Mouse (Mus musculus) liver (tissue): ENCODE data around the gene Rpusd2.
"Not testable (repeated sequence)": the region's sequence is repeated elsewhere in the genome, so short reads cannot be mapped to it uniquely, and the experiment has no call there.

Source experiments
- DNase-seq: peaks from one replicate; pipeline ENCODE4 v3.0.0-alpha.2; 2020; ENCODE audit warnings: mixed read lengths

Gene Rpusd2

DNA sequence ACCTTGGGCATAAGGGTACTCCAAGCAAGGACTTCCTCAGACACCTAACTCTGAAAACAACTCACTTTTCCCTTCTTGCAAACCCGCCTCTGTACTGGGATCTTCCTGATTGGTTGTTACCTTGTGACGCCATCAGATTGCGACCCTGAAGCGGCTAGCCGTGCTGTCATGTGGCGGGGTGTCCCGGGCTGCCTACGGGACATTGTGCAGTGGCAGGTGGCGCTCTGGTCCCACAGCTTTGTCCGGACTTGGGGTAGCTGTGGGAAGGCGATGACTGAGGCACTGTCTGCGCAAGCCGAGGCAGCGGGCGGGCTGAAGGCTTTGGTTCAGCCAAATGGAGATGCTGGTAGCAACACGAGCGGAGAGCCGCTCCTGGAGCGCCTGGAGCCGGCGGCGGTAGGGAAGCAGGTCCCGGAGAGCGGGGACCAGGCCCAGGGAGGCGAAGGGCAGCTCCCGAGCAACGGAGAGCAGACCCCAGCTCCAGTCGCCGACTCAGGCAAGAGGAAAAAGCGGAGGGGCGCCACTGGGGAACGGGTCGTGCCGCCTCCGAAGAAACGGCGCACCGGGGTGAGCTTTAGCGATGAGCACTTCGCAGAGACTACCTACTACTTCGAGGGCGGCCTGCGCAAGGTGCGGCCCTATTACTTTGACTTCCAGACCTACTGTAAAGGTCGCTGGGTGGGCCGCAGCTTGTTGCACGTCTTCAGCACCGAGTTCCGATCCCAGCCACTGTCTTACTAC lies at the start of gene Rpusd2:
Rpusd2 (plus strand) TSS at position 135 of the 741 bp plus-strand sequence.
- DNase-seq, result peak; percentile 94

DNA sequence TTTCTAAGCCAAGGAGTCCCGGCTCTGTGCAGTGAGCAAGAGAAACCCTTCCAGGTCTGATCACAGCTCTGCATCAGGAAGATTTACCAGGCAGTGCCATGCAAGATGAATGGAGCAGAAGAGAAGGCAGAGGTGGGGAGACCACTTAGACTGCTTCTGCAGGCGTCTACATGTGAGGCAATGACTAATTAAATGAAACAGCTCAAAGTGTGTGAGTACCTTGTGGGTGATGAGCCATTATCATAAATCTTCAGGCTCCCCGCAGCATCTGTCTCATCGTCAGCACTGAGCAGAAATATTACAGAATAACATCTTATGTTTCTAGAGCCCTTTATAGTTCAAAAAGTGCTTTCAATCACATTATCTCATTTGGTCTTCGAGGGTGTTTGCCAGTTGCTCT lies 39.1 kb upstream of the Rpusd2 start:
- DNase-seq, result no peak

GRCm38 (mm10) chr2:118995919-118996797 lies 38.4 kb upstream of the Rpusd2 start:
- no peak for DNase-seq

- DNase-seq, result no peak
Measured at GRCm38 (mm10) chr2:118996798-118997105, 37.8 kb upstream of the Rpusd2 start.

- no peak for DNase-seq
Measured at GRCm38 (mm10) chr2:118998115-118998866, 36.3 kb upstream of the Rpusd2 start.

- no peak for DNase-seq
Measured at GRCm38 (mm10) chr2:118999025-118999639, 35.5 kb upstream of the Rpusd2 start.

- no peak for DNase-seq
Measured at GRCm38 (mm10) chr2:119006886-119007285, 27.7 kb upstream of the Rpusd2 start.

GRCm38 (mm10) chr2:119009376-119009775 lies 25.2 kb upstream of the Rpusd2 start:
- DNase-seq, result no peak

- DNase-seq, result no peak
Measured at GRCm38 (mm10) chr2:119014989-119015388, 19.6 kb upstream of the Rpusd2 start.

DNA sequence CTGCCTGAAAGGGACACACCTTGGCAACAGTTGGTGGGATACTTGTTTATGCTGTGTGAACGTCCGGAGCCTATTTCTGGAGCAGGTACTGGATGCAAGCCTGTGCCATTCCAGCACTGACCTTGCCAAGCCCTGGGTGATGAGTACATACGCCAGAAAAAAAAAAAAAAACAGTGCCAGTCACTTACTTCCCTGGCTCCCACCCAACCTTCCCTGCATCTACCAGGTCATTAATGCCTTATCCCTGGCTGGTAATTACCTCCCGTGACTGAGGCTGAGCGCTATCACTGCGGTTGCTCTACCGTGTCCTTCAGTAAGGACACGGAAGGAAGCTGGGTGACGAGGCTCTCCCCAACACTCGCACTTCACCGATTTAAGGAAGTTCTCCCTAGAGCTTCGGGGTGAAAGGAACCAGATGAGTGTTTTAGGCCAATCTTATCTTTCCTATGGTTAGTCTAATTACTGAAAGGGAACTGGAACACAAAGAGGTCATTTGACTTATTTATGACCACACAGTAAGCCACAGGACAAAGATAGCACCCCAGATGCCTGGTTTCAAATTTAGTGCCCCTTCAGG lies 18.9 kb upstream of the Rpusd2 start:
- DNase-seq, result no peak

- not testable (repeated sequence) for DNase-seq
Measured at GRCm38 (mm10) chr2:119016312-119016711, 18.3 kb upstream of the Rpusd2 start.

GRCm38 (mm10) chr2:119017647-119018046 lies 16.9 kb upstream of the Rpusd2 start:
- DNase-seq, result no peak

DNA sequence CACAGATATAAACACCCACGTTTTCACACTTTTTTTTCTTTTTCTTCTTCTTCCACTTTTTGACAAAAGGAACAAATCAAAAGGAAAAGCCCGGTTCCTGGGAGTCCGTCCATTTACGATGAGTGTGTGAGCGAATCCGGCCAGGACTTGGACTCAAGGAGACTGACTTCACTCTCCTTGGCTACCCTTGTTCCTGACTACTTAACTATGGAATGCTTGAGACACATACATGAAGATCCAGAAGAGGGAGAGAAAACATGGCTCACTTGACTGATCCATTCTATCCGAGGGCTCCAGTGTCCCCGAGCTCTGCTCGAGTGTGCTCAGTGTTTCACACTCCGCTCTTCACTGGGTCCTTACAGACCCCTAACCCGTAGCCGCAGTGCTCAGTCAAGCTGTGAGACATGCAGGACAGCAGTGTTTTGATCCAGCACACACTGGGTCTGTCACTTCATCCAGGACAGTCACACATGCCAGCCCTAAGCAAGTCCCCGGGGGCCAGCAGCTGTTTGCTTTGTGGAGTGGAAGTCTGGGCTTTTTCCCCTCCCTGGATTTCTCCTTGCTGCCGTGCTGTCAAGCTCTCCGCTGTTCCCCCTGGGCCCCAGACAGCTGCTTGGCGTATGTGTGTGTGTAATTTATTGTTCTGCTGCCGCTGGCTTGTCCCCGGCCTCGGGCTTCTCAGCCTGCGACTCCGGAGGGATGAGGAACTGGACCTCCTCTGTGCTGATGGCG lies 16.0 kb upstream of the Rpusd2 start:
- no peak for DNase-seq

DNA sequence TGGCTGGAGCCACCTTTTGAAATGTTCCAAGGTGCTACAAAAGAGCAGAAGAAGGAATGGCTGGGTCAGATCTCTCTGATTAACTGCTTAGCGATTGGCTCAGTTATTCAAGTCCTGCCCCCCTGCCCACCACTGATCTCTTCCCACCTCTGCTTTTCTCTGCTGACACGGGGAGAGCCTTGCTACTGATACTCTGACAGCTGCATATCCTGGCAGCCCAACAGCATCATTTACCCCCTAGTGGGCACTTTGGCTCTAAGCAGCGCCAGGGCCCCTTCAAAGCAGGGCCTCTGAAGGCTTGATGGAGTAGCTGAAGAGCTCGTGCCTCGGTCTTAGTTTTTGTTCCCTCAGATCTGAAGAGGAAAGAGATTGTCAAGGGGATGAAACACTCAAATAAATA lies 15.5 kb upstream of the Rpusd2 start:
- no peak for DNase-seq

GRCm38 (mm10) chr2:119019538-119019937 lies 15.1 kb upstream of the Rpusd2 start:
- DNase-seq, result no peak

DNA sequence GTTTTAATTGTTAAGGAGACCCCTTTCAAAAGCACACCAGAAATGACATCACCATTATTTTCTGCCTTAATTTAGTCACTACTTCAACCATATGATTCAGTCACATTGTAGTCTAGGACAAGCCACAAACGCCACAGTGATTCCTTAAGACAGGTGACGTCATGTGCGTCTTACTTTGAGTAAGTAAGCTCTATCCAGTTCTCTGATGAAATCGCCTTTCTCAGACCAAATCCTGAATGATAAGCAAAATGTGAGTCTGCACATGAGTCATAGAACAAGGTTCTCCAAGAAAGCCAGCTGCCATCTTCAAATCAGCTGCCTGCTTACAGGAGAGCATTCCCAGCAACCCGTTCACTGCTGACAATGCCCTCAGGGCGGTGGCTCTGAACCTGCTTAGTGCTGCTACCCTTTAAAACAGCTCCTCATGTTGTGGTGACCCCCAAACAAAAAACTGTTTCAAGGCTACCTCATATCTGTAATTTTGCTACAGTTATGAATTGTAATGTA lies 11.4 kb upstream of the Rpusd2 start:
- no peak for DNase-seq

DNA sequence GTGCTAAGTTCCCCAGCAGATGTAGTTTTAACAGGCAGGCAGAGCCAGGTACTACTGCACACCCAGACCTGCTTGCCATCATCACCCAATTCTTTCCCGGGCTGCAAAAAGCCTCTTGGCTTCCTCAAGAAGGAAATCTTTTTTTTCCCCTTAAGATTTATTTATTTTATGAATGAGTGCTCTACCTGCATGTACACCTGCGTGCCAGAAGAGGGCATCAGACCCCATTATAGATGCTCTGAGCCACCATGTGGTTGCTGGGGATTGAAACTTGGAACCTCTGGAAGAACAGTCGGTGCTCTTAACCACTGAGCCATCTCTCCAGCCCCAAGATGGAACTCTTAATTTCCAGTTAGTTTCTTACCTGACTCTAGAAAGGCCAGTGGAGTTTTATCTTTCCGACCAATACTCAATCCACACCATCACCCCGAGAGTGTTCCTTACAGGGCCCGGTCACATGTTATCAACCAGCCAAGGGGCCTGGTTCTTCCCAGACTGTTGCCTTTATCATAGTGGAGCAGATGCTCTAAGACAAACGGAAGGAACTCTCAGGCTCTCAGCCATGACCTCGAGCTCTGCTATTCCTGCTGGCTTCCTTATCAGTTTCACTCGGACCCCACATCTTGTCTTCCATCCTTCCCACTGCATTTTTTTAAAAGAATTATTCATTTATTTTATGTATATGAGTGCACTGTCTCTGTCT lies 9.9 kb upstream of the Rpusd2 start:
- DNase-seq, result peak; percentile 83

GRCm38 (mm10) chr2:119025239-119025616 lies 9.4 kb upstream of the Rpusd2 start:
- DNase-seq, result no peak

GRCm38 (mm10) chr2:119026951-119027350 lies 7.6 kb upstream of the Rpusd2 start:
- no peak for DNase-seq

DNA sequence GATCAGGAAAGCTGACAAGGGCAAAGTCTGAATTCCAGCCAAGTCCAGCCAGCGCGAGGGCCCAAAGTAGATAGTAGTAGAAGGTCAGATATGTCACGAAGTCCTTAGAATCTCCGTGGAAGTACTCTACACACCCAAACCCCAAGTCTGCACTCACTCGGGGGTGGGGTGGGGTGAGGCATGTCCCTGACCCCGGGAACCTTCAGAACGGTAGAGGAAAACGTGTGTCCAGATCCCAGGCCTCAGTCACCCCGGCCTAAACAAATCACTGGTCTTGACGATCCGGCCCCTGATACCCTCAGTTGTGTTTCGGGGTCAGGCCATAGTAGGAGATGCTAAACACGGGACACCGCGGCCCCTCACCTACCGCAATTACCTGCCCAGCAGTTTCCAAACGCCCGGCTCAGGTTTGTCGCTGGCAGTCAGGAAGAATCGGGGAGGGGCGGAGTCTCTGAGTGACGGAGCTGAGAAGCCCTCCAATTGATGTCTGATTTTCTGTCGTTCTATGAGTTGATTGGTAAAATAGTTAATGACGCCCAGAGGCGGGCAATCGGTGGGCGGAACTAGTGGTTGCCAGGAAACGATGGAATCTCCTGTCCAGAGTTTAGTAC lies 5.5 kb upstream of the Rpusd2 start, which contains the start of gene Ccdc32:
Ccdc32 (minus strand) TSS at position 453 of the 611 bp plus-strand sequence.
- peak; percentile 95 for DNase-seq
